In the genomic region with DNA sequence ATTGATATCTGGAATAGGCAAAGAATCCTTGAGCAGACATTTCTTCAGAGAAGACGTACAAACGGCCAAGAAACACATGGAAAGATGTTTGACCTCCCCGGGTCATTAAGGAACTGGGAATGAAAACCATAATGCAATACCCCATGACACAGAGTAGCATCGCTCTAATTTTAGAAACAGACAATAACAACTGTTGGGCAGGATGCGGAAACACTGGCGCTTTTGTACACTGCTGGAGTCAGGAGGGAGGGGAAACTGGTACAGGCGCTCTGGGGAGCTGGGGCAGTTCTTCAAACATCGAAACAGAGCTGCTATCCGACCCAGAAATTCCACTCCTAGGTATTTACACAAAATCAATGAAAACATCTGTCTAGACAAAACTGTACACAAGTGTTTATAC, we compare ENCODE assay signal across 21 mouse cellular contexts. TPM values are rescaled to one million over a fixed set of nuclear protein-coding genes. Genes with fewer than 3 reads are reported as not detected.
DNase-seq lines count a peak whose midpoint lies in the region; ATAC-seq and TF ChIP-seq lines count a peak whose summit lies in the region.
"Had no signal": no experiment of that assay in that cellular context is flagged by ENCODE, and none has a peak within 500 bp of the region (broad histone marks: within the 10 kb centered on the region; RNA-seq: fewer than 3 reads in every experiment).

No protein-coding gene starts in this region.

- H3K36me3 ChIP-seq in kidney, postnatal 0 days (ENCODE audit: insufficient read depth, low read length) = no peaks in the 10 kb centered on the region
- no peaks in the 10 kb centered on the region for H3K36me3 ChIP-seq in kidney, embryonic 15.5 days
- no peaks in the 10 kb centered on the region for H3K36me3 ChIP-seq in lung, embryonic 14.5 days (ENCODE audit: insufficient read depth)
- no peaks in the 10 kb centered on the region for H3K36me3 ChIP-seq in CH12.LX (replicated peaks in 1 of 2; ENCODE audit: control insufficient read depth in 1 of 2, insufficient read depth in 1 of 2, low read length in 1 of 2)
- H3K36me3 ChIP-seq: G1E; limb, embryonic 15.5 days; neural tube, embryonic 15.5 days had no signal

- TF ChIP-seq POLR2A in CH12.LX (IDR thresholded peaks at IDR 0.05; ENCODE audit: low read depth, low read length) = no peak

- H3K9ac ChIP-seq in kidney, postnatal 0 days (ENCODE audit: low read depth, low read length) = no peak overlapping the region
- H3K9ac ChIP-seq in kidney, embryonic 15.5 days = no peak overlapping the region
- no peak overlapping the region for H3K9ac ChIP-seq in lung, embryonic 14.5 days
- no peak overlapping the region for H3K9ac ChIP-seq in CH12.LX (ENCODE audit: insufficient read depth, low read depth)
- H3K9ac ChIP-seq: limb, embryonic 15.5 days; liver, postnatal 0 days; neural tube, embryonic 15.5 days had no signal

- dilution Hi-C loops in CH12.LX (cut with MboI; ENCODE audit: extremely low pct_ligation_motif_present, extremely low pct_unique_long_range_greater_than_20kb, low sequenced_read_pairs) = no loop called here

- H3K27ac ChIP-seq in kidney, postnatal 0 days = no peak overlapping the region
- H3K27ac ChIP-seq in kidney, embryonic 15.5 days = no peak overlapping the region
- no peak overlapping the region for H3K27ac ChIP-seq in lung, embryonic 14.5 days (ENCODE audit: low read depth)
- no peak overlapping the region for H3K27ac ChIP-seq in CH12.LX (ENCODE audit: insufficient read depth, low read depth)
- H3K27ac ChIP-seq: limb, embryonic 15.5 days; neural tube, embryonic 15.5 days had no signal

- H3K4me2 ChIP-seq in kidney, postnatal 0 days (ENCODE audit: low read length) = no peak overlapping the region
- no peak overlapping the region for H3K4me2 ChIP-seq in kidney, embryonic 15.5 days
- H3K4me2 ChIP-seq in lung, embryonic 14.5 days = 0 out of 2 replicates have a peak overlapping the region, but pooled peaks have one; percentile 20
- H3K4me2 ChIP-seq in CH12.LX (ENCODE audit: insufficient read depth, low read depth, poor library complexity, severe bottlenecking) = 0 out of 2 replicates have a peak overlapping the region, but pooled peaks have one; percentile 17
- H3K4me2 ChIP-seq: limb, embryonic 15.5 days; neural tube, embryonic 15.5 days had no signal

- 64% methylated on average over 9 of the region's 9 CpGs for WGBS in kidney, postnatal 0 days
- 75% methylated on average over 9 of the region's 9 CpGs for WGBS in kidney, embryonic 15.5 days
- whole genome bisulfite sequencing in lung, embryonic 14.5 days = 41% methylated on average over 9 of the region's 9 CpGs

- in situ Hi-C loops in CH12.LX (cut with MboI; ENCODE audit: low pct_ligation_motif_present, low pct_unique_long_range_greater_than_20kb, low sequenced_read_pairs) = no loop called here

- no peak overlapping the region for H3K4me3 ChIP-seq in kidney, postnatal 0 days (replicated peaks; ENCODE audit: low read depth, low read length)
- H3K4me3 ChIP-seq in kidney, embryonic 15.5 days (replicated peaks) = no peak overlapping the region
- H3K4me3 ChIP-seq in lung, embryonic 14.5 days (ENCODE audit: low read depth, low read length) = no peak overlapping the region
- no peak overlapping the region for H3K4me3 ChIP-seq in CH12.LX (replicated peaks in 1 of 3; ENCODE audit: low read depth in 2 of 3, low read length in 2 of 3, poor library complexity in 1 of 3)
- H3K4me3 ChIP-seq: limb, embryonic 15.5 days; neural tube, embryonic 15.5 days had no signal

- H3K4me1 ChIP-seq in kidney, postnatal 0 days (replicated peaks; ENCODE audit: insufficient read depth, low read length) = no peaks in the 10 kb centered on the region
- peaks cover 5% of the 10 kb centered on the region; the same call in 1 of the 2 replicates for H3K4me1 ChIP-seq in kidney, embryonic 15.5 days
- H3K4me1 ChIP-seq in lung, embryonic 14.5 days (ENCODE audit: insufficient read depth) = no peaks in the 10 kb centered on the region
- H3K4me1 ChIP-seq in CH12.LX (ENCODE audit: control insufficient read depth in 1 of 2, insufficient read depth in 2 of 2) = no peaks in the 10 kb centered on the region; a peak in 1 of 4 replicates
- H3K4me1 ChIP-seq: limb, embryonic 15.5 days; neural tube, embryonic 15.5 days had no signal

- TF ChIP-seq EP300 in CH12.LX (IDR thresholded peaks at IDR 0.05; ENCODE audit: low read length) = no peak

- H3K9me3 ChIP-seq in kidney, postnatal 0 days (replicated peaks; ENCODE audit: low read length) = no peaks in the 10 kb centered on the region
- no peaks in the 10 kb centered on the region for H3K9me3 ChIP-seq in kidney, embryonic 15.5 days (replicated peaks)
- no peaks in the 10 kb centered on the region for H3K9me3 ChIP-seq in lung, embryonic 14.5 days (ENCODE audit: low read depth, low read length)
- H3K9me3 ChIP-seq in CH12.LX (replicated peaks; ENCODE audit: low read length) = no peaks in the 10 kb centered on the region
- H3K9me3 ChIP-seq: G1E; limb, embryonic 15.5 days; neural tube, embryonic 15.5 days had no signal

- H3K27me3 ChIP-seq in kidney, postnatal 0 days (ENCODE audit: insufficient read depth, low read length) = no peaks in the 10 kb centered on the region
- no peaks in the 10 kb centered on the region for H3K27me3 ChIP-seq in kidney, embryonic 15.5 days
- no peaks in the 10 kb centered on the region for H3K27me3 ChIP-seq in lung, embryonic 14.5 days (ENCODE audit: insufficient read depth, low read length)
- no peaks in the 10 kb centered on the region for H3K27me3 ChIP-seq in CH12.LX (replicated peaks)
- H3K27me3 ChIP-seq: limb, embryonic 15.5 days; neural tube, embryonic 15.5 days had no signal

- TF ChIP-seq CTCF in kidney, postnatal 0 days (IDR thresholded peaks at IDR 0.05; ENCODE audit: low read depth) = no peak
- TF ChIP-seq CTCF in lung, embryonic 14.5 days (IDR thresholded peaks at IDR 0.05; ENCODE audit: low read depth) = no peak
- TF ChIP-seq CTCF in CH12.LX (conservative IDR thresholded peaks at IDR 0.05 in 1 of 2, IDR thresholded peaks at IDR 0.05 in 1 of 2; ENCODE audit: low read depth in 2 of 2, low read length in 2 of 2) = no peak

- DNase-seq in embryo, embryonic 10.5 days (ENCODE audit: low spot score) = peak; percentile 9
- DNase-seq in embryo, embryonic 11 days = no peak
- DNase-seq in kidney, postnatal 0 days (ENCODE audit: low spot score) = peak; percentile 13
- DNase-seq in lung, embryonic 14.5 days = peak; percentile 54
- DNase-seq in lung, postnatal 4 days = no peak
- DNase-seq in CH12.LX (ENCODE audit: extremely low read depth) = no peak
- no peak for DNase-seq in cerebellum, adult 8-10 months
- DNase-seq: adrenal gland, postnatal 25 days; cerebellum, adult 11-12 months; cerebellum, postnatal 25 days; gastrocnemius, postnatal 36 days; kidney, postnatal 10 days; liver, postnatal 0 days; right cerebral cortex, postnatal 4 days had no signal

- ATAC-seq in kidney, postnatal 0 days (replicated peaks; ENCODE audit: low FRiP score, low read depth) = no peak
- no peak for ATAC-seq in kidney, embryonic 15.5 days (replicated peaks; ENCODE audit: low FRiP score)
- peak; percentile 35; the same call in 1 of the 2 replicates for ATAC-seq in lung, embryonic 14.5 days (ENCODE audit: insufficient read depth)
- ATAC-seq: forebrain, embryonic 14.5 days; hindbrain, embryonic 16.5 days; liver, postnatal 0 days; midbrain, embryonic 16.5 days had no signal

- TF ChIP-seq RAD21 in CH12.LX (IDR thresholded peaks at IDR 0.05; ENCODE audit: low read depth, low read length) = no peak

- no peaks in the 10 kb centered on the region for H3K79me2 ChIP-seq in CH12.LX (replicated peaks; ENCODE audit: control insufficient read depth, extremely low read depth, insufficient read depth, poor library complexity, severe bottlenecking)

TF ChIP-seq in CH12.LX, 34 proteins besides CTCF, POLR2A, EP300 and RAD21:
- no peak for TF ChIP-seq SMC3 (IDR thresholded peaks at IDR 0.05; ENCODE audit: low read depth, low read length)

RNA-seq across cellular contexts. Expression of gene Daam1, which starts 23.6 kb away (rescaled TPM):
- polyA plus RNA-seq in kidney, postnatal 0 days (2015; fragmentation: Nextera tagmentation; extraction: Ambion mirVana) = 5.0 and 5.6 TPM in 2 replicates
- 9.0 and 9.4 TPM in 2 replicates for polyA plus RNA-seq in kidney, embryonic 15.5 days (2015; fragmentation: Nextera tagmentation; extraction: Ambion mirVana)
- polyA plus RNA-seq in lung, embryonic 14.5 days (2014; fragmentation: Nextera tagmentation; extraction: Ambion mirVana) = 15.3 and 17.5 TPM in 2 replicates
- 7.6 and 10.7 TPM in 2 replicates for total RNA-seq in CH12.LX (2012; rRNA removed)
- 23.6 and 26.5 TPM in 2 replicates for total RNA-seq in CH12.LX (2014; rRNA removed)
- polyA plus RNA-seq in CH12.LX (2012; ENCODE audit: insufficient read length, low read depth) = 23.2 and 27.9 TPM in 2 replicates

Comparison
In these comparisons a context has a peak if more than half of its experiments do, and no peak if none do; other contexts are left out.
1. DNase-seq: peak in embryo, embryonic 10.5 days (single experiment), kidney, postnatal 0 days (single experiment) and lung, embryonic 14.5 days (single experiment); none in embryo, embryonic 11 days (single experiment), lung, postnatal 4 days (0 of 2), CH12.LX (single experiment) and cerebellum, adult 8-10 months (single experiment).
2. H3K4me2 ChIP-seq: peak in lung, embryonic 14.5 days (single experiment) and CH12.LX (single experiment); none in kidney, postnatal 0 days (single experiment) and kidney, embryonic 15.5 days (single experiment).